ENCODE assay signal across 8 mouse cellular contexts in genomic region chr12:51970352-51971069, GRCm38 (mm10). TPM values are rescaled to one million over a fixed set of nuclear protein-coding genes. Genes with fewer than 3 reads are reported as not detected.
DNase-seq lines count a peak whose midpoint lies in the region; ATAC-seq and TF ChIP-seq lines count a peak whose summit lies in the region.

No protein-coding gene starts in this region.

- WGBS in embryonic facial prominence, embryonic 13.5 days = 1% methylated on average over 34 of the region's 35 CpGs
- WGBS in limb, embryonic 10.5 days = 1% methylated on average over 34 of the region's 35 CpGs
- WGBS in midbrain, embryonic 16.5 days = 2% methylated on average over 29 of the region's 35 CpGs

- ATAC-seq in embryonic facial prominence, embryonic 13.5 days (ENCODE audit: insufficient number of reproducible peaks, insufficient read depth, low FRiP score, low TSS enrichment, low read depth) = no peak
- peak; percentile 50; the same call in 1 of the 2 replicates for ATAC-seq in midbrain, embryonic 16.5 days

- H3K9me3 ChIP-seq in embryonic facial prominence, embryonic 13.5 days = peaks cover 4% of the 10 kb centered on the region; the same call in 1 of the 2 replicates
- H3K9me3 ChIP-seq in limb, embryonic 10.5 days (replicated peaks) = no peaks in the 10 kb centered on the region
- H3K9me3 ChIP-seq in midbrain, embryonic 16.5 days (replicated peaks; ENCODE audit: control insufficient read depth, low read length, poor library complexity, severe bottlenecking) = no peaks in the 10 kb centered on the region

- peak overlapping the region; percentile 100 for H3K4me3 ChIP-seq in gastrocnemius, adult 2 months
- H3K4me3 ChIP-seq in embryonic facial prominence, embryonic 13.5 days = peak overlapping the region; percentile 91
- peak overlapping the region; percentile 95 for H3K4me3 ChIP-seq in limb, embryonic 10.5 days
- peak overlapping the region; percentile 79 for H3K4me3 ChIP-seq in midbrain, embryonic 16.5 days (ENCODE audit: low read depth, low read length)

- intact Hi-C loops in gastrocnemius, adult 2 months (cut with DNase I) = loop anchor here (2.0 kb wide), 1 partner anchor 30 kb away; no protein-coding TSS in a partner anchor

- no peak for DNase-seq in gastrocnemius, adult 2 months
- no peak for DNase-seq in gastrocnemius, postnatal 25 days
- peak; percentile 65 for DNase-seq in A20 (ENCODE audit: low read depth, low spot score)
- DNase-seq in limb, embryonic 10.5 days (ENCODE audit: low spot score) = peak; percentile 25
- DNase-seq in gastrocnemius, postnatal 10 days = no peak
- DNase-seq in urinary bladder, adult 18-20 months (ENCODE audit: low spot score in 2 of 2) = no peak

- no peaks in the 10 kb centered on the region for H3K36me3 ChIP-seq in embryonic facial prominence, embryonic 13.5 days
- H3K36me3 ChIP-seq in limb, embryonic 10.5 days = no peaks in the 10 kb centered on the region
- H3K36me3 ChIP-seq in midbrain, embryonic 16.5 days (ENCODE audit: control insufficient read depth, insufficient read depth, low read length) = no peaks in the 10 kb centered on the region

- H3K4me1 ChIP-seq in embryonic facial prominence, embryonic 13.5 days = peaks cover 12% of the 10 kb centered on the region
- peaks cover 10% of the 10 kb centered on the region for H3K4me1 ChIP-seq in limb, embryonic 10.5 days
- H3K4me1 ChIP-seq in midbrain, embryonic 16.5 days (ENCODE audit: control insufficient read depth, insufficient read depth, low read length) = peaks cover 13% of the 10 kb centered on the region

- H3K27ac ChIP-seq in gastrocnemius, adult 2 months = peak overlapping the region; percentile 97
- H3K27ac ChIP-seq in embryonic facial prominence, embryonic 13.5 days = peak overlapping the region; percentile 92
- H3K27ac ChIP-seq in limb, embryonic 10.5 days = peak overlapping the region; percentile 94
- peak overlapping the region; percentile 82 for H3K27ac ChIP-seq in midbrain, embryonic 16.5 days (ENCODE audit: low read length)

- peak overlapping the region; percentile 91 for H3K9ac ChIP-seq in embryonic facial prominence, embryonic 13.5 days
- peak overlapping the region; percentile 84 for H3K9ac ChIP-seq in midbrain, embryonic 16.5 days (ENCODE audit: low read depth, low read length)

- H3K4me2 ChIP-seq in embryonic facial prominence, embryonic 13.5 days = peak overlapping the region; percentile 67
- peak overlapping the region; percentile 68 for H3K4me2 ChIP-seq in midbrain, embryonic 16.5 days (ENCODE audit: low read length)

- no peak for TF ChIP-seq CTCF in gastrocnemius, adult 2 months (IDR thresholded peaks at IDR 0.05)

- no peaks in the 10 kb centered on the region for H3K27me3 ChIP-seq in embryonic facial prominence, embryonic 13.5 days
- H3K27me3 ChIP-seq in limb, embryonic 10.5 days (ENCODE audit: low read depth, poor library complexity, severe bottlenecking) = no peaks in the 10 kb centered on the region
- no peaks in the 10 kb centered on the region for H3K27me3 ChIP-seq in midbrain, embryonic 16.5 days (ENCODE audit: control insufficient read depth, insufficient read depth, low read depth, low read length)

RNA-seq across cellular contexts. Expression of gene Heatr5a, which starts 0.6 kb away (rescaled TPM):
- 10 to 100 TPM; 16.7 to 29.0 TPM for total RNA-seq in gastrocnemius, adult 2 months (2021)
- 10 to 100 TPM; 14.8 to 19.5 TPM for total RNA-seq in gastrocnemius, postnatal 25 days (2021)
- polyA plus RNA-seq in embryonic facial prominence, embryonic 13.5 days (2015; fragmentation: Nextera tagmentation; extraction: Ambion mirVana) = 12.1 and 13.8 TPM in 2 replicates
- 11.3 and 12.7 TPM in 2 replicates for polyA plus RNA-seq in limb, embryonic 10.5 days (2016; fragmentation: Nextera tagmentation; extraction: Ambion mirVana)
- 6.9 and 7.1 TPM in 2 replicates for polyA plus RNA-seq in midbrain, embryonic 16.5 days (2015; fragmentation: Nextera tagmentation; extraction: Ambion mirVana)
- 10 to 100 TPM; 19.6 to 25.6 TPM for total RNA-seq in gastrocnemius, postnatal 10 days (2021)

RNA-seq across cellular contexts. Expression of gene Dtd2, which starts 35.8 kb away (rescaled TPM):
- total RNA-seq in gastrocnemius, adult 2 months (2021) = 1 to 10 TPM; 4.2 to 4.9 TPM
- total RNA-seq in gastrocnemius, postnatal 25 days (2021) = 1 to 10 TPM; 3.9 to 4.0 TPM
- 22.4 and 24.7 TPM in 2 replicates for polyA plus RNA-seq in embryonic facial prominence, embryonic 13.5 days (2015; fragmentation: Nextera tagmentation; extraction: Ambion mirVana)
- 21.1 and 21.4 TPM in 2 replicates for polyA plus RNA-seq in limb, embryonic 10.5 days (2016; fragmentation: Nextera tagmentation; extraction: Ambion mirVana)
- 18.2 and 24.7 TPM in 2 replicates for polyA plus RNA-seq in midbrain, embryonic 16.5 days (2015; fragmentation: Nextera tagmentation; extraction: Ambion mirVana)
- total RNA-seq in gastrocnemius, postnatal 10 days (2021) = 1 to 10 TPM; 8.0 to 9.2 TPM

RNA-seq across cellular contexts. Expression of gene Gpr33, which starts 57.4 kb away (rescaled TPM):
- not detected for total RNA-seq in gastrocnemius, adult 2 months (2021)
- total RNA-seq in gastrocnemius, postnatal 25 days (2021) = not detected
- not detected in 2 replicates for polyA plus RNA-seq in embryonic facial prominence, embryonic 13.5 days (2015; fragmentation: Nextera tagmentation; extraction: Ambion mirVana)
- polyA plus RNA-seq in limb, embryonic 10.5 days (2016; fragmentation: Nextera tagmentation; extraction: Ambion mirVana) = not detected in 2 replicates
- not detected in 2 replicates for polyA plus RNA-seq in midbrain, embryonic 16.5 days (2015; fragmentation: Nextera tagmentation; extraction: Ambion mirVana)
- under 1 TPM in 1 of 2 experiments, not detected in 1; 0.16 TPM for total RNA-seq in gastrocnemius, postnatal 10 days (2021)

Comparison
In these comparisons a context has a peak if more than half of its experiments do, and no peak if none do; other contexts are left out.
1. DNase-seq: peak in A20 (single experiment) and limb, embryonic 10.5 days (single experiment); none in gastrocnemius, adult 2 months (single experiment), gastrocnemius, postnatal 25 days (single experiment), gastrocnemius, postnatal 10 days (single experiment) and urinary bladder, adult 18-20 months (0 of 2).
2. Peak in every context shown above with its lines, with median percentiles within 50 percentile points of each other: H3K27ac ChIP-seq and H3K4me3 ChIP-seq.